Mouse (Mus musculus) left cerebral cortex, adult 8-10 months (tissue): ENCODE measurements at regions not wholly inside any gene's neighbourhood (a gene's known extent, or its start where the extent isn't known, plus 50 kb on each side); places are given as distances from the start of the nearest gene placed in this dataset.
A peak's percentile ranks its signal among the peaks of the same experiment; 100 is the strongest.
"Not testable (repeated sequence)": the region's sequence is repeated elsewhere in the genome, so short reads cannot be mapped to it uniquely, and the experiment has no call there.

ENCODE experiments used
- DNase-seq, 2 experiments: peaks; one replicate each; pipeline ENCODE4 v3.0.0; 2022; ENCODE audit warnings: low spot score in 2 of 2
- microRNA-seq, 2 experiments: library from miRNA; unstranded; fragments of <30 nt; microRNA quantifications; one replicate each; pipeline ENCODE4 v1.2.0; 2022

GRCm38 (mm10) chr19:18033599-18033998, 196.2 kb upstream of the Pcsk5 start:
- peak in 1 of 2 experiments; percentile 8 for DNase-seq

DNA sequence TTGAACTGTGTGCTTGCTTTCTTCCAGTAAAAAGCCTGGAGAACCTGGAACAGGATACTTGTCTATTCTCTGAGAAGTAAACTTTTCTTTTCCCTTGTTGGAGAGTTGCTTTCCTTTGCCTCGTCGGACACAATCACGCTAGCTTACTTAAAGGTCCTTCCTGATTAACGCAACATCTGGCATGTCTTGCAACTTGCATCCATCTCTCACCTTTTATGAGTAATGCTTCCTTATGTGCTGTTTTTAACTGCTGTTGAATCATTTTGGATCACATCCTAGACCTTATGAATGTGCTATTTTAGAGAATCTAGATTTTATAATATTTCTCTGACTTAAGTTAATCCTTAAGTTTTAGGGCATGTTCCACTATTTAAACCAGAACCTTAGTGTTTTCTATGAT, 188.4 kb upstream of the Pcsk5 start:
- DNase-seq, result peak in 1 of 2 experiments; percentile 25

- DNase-seq, result no peak
Observed at GRCm38 (mm10) chr19:18020351-18020750, 182.9 kb upstream of the Pcsk5 start.

- no peak for DNase-seq
Observed at GRCm38 (mm10) chr19:18015371-18015770, 177.9 kb upstream of the Pcsk5 start.

- DNase-seq, result peak in 1 of 2 experiments; percentile 12
Observed at GRCm38 (mm10) chr19:18012029-18012428, 174.6 kb upstream of the Pcsk5 start.

GRCm38 (mm10) chr19:17997561-17997960, 160.1 kb upstream of the Pcsk5 start:
- DNase-seq, result no peak

- DNase-seq, result peak in 1 of 2 experiments; percentile 75
Observed at GRCm38 (mm10) chr19:17983416-17983815, 146.0 kb upstream of the Pcsk5 start.

DNA sequence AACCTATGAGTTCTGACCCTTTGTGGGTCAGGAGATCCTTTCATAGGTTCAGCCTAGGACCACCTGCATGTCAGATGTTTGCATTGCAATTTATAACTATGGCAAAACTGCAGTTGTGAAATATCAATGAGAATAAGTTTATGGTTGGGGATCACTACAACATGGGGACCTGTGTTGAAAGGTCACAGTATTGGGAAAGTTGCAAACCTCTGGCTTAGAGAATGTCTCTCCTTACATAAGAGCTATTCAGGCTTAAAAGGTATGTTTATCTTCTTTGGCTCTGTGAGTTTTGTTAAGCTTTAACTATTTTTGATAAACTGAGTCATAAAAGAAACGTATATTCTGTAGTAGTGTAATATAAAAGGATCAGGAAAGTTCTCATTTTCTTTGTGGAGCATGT, 128.1 kb upstream of the Pcsk5 start:
- DNase-seq, result no peak

- no peak for DNase-seq
Observed at GRCm38 (mm10) chr19:17958440-17958839, 121.0 kb upstream of the Pcsk5 start.

DNA sequence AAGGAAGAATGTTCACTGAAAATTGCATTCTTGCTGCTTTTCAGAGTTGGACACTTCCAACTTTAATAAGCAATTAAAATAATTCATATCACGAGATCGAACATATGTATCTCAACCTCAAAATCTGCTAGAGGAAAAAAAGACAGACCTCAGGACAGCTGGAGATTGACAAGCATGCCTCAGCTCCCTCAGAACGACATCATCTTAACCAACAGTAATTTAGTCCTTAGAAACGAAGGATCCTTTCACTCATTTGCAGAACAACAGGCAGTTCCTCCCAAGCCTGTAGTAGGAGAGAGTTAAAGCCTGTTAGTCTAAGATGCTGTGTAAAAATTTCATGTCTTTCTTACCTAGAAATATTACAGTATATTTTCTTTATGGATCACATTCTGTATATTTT, 95.2 kb upstream of the Pcsk5 start:
- no peak for DNase-seq

GRCm38 (mm10) chr19:17927121-17927520, 89.7 kb upstream of the Pcsk5 start:
- not testable (repeated sequence) for DNase-seq

- DNase-seq, result peak in 1 of 2 experiments; percentile 5
Observed at GRCm38 (mm10) chr19:17907579-17907978, 70.1 kb upstream of the Pcsk5 start.

- no peak for DNase-seq
Observed at GRCm38 (mm10) chr19:17904120-17904519, 66.7 kb upstream of the Pcsk5 start.

- no peak for DNase-seq
Observed at GRCm38 (mm10) chr19:17892615-17893014, 55.2 kb upstream of the Pcsk5 start.

Small RNAs in the stretch of these regions (microRNA-seq; reads per million reads assigned to microRNA genes)
- gene Gm23061, result 0 reads per million in 2 experiments
